ENCODE assay signal across 9 mouse cellular contexts in the genomic region with DNA sequence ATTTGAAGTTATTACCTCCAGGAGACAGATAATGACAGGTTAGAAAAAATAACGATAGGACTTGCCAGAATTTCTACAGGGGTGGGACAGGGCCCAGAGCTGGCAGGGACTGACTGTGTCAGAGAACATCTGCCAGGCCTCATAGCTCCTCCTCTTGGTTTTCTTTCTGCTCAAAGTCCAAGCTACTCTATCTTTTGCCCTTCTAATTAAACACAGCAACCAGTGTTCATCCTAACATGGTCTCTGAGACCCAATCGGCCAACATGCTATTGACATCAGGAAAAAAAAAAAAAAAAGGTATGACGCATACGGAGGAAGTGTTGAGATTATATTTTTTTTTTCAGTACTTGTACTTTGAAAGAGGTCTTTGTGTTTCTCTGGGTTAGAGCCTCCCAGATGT.
DNase-seq lines count a peak whose midpoint lies in the region.
"Had no signal": no experiment of that assay in that cellular context is flagged by ENCODE, and none has a peak within 500 bp of the region (broad histone marks: within the 10 kb centered on the region; RNA-seq: fewer than 3 reads in every experiment).

No protein-coding gene starts in this region.

- H3K27ac ChIP-seq in heart, embryonic 10.5 days: no peak overlapping the region

- 65% methylated on average over 4 of the region's 4 CpGs for WGBS in heart, embryonic 10.5 days

- peaks cover 28% of the 10 kb centered on the region for H3K27me3 ChIP-seq in heart, embryonic 10.5 days (ENCODE audit: insufficient read depth, poor library complexity, severe bottlenecking)

- H3K4me3 ChIP-seq in heart, embryonic 10.5 days: no peak overlapping the region

- no peaks in the 10 kb centered on the region for H3K9me3 ChIP-seq in heart, embryonic 10.5 days

- DNase-seq in heart, adult 11 months: peak; percentile 92
- no peak for DNase-seq in heart, embryonic 10.5 days (ENCODE audit: low spot score)
- peak; percentile 49 for DNase-seq in forelimb bud, embryonic 11.5 days (ENCODE audit: low read depth, low spot score)
- DNase-seq in kidney, adult 8-10 months: peak; percentile 61 to 64
- peak; percentile 63 for DNase-seq in lung, postnatal 10 days
- no peak for DNase-seq in frontal cortex, postnatal 36 days (ENCODE audit: low spot score in 2 of 2)
- no peak for DNase-seq in retina, postnatal 1 day
- no peak for DNase-seq in layer of hippocampus, postnatal 10 days (ENCODE audit: low spot score in 2 of 2)
- DNase-seq: cerebellum, adult 9-11 months had no signal

- H3K36me3 ChIP-seq in heart, embryonic 10.5 days: no peaks in the 10 kb centered on the region

- peaks cover 18% of the 10 kb centered on the region for H3K4me1 ChIP-seq in heart, embryonic 10.5 days

Comparison
In these comparisons a context has a peak if more than half of its experiments do, and no peak if none do; other contexts are left out.
1. DNase-seq: peak in heart, adult 11 months (single experiment), forelimb bud, embryonic 11.5 days (single experiment), kidney, adult 8-10 months (2 of 2) and lung, postnatal 10 days (single experiment); none in heart, embryonic 10.5 days (single experiment), frontal cortex, postnatal 36 days (0 of 2), retina, postnatal 1 day (single experiment) and layer of hippocampus, postnatal 10 days (0 of 2).